Mouse (Mus musculus) activated CD4-positive, CD25-positive, alpha-beta regulatory T cell, adult 4 months (primary cell): ENCODE results near the gene Otof. TPM values are rescaled to one million over a fixed set of nuclear protein-coding genes. Genes with fewer than 3 reads are reported as not detected.

ENCODE experiments used
- ATAC-seq: one replicate; pipeline ENCODE4 v1.8.0; 2017
- polyA plus RNA-seq, 2 experiments: library from polyadenylated mRNA; unstranded; fragments of 100-300 nt; shearing (Covaris generic); gene quantifications; one replicate each; pipeline ENCODE4 v1.2.1; 2017

Otof gene
- polyA plus RNA-seq, 2 experiments from 2014 or later = not detected

- ATAC-seq = no peak
Measured at GRCm38 (mm10) chr5:30423121-30423520, 38.6 kb downstream of the Otof start.

DNA sequence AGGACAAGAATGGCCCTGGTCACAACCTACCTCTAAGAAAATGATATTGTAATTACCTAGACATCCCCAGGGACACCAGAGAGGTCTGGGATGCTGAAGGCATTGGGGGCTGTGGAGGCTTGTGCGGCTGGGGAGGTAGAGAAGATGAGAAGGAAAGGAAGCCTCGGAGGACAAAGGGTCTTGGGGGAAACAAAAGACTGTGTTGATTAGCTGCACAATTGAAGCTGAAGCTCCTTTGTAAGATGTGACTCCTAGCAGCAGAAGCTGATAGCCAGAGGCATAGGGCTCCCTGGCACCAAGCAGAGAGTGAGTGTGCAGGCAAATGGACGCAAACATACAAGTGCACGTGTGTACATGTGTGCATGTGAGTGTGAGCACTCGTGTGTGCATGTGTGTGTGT, 45.1 kb downstream of the Otof start:
- ATAC-seq = no peak

DNA sequence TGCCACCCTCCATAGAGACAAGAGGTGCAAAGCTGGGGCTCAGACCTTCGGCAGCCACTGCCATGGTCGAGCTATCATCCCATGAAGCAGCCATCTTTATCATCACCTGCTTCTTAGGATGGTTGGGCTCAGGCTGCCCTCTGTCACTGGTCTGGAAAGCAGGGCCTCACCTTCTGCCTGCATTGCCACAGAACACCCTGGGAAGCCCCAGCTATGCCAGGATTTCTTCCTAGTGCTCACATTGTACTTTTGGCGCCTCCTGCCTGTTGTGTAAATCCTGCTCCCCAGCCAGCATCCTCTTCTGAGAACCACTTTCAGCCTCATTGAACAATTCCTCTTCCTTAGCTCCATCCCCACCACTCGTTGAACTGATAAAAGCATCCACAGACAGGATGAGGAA, 45.9 kb downstream of the Otof start:
- no peak for ATAC-seq

- no peak for ATAC-seq
Measured at GRCm38 (mm10) chr5:30415381-30415780, 46.4 kb downstream of the Otof start.

GRCm38 (mm10) chr5:30411524-30411923, 50.2 kb downstream of the Otof start:
- no peak for ATAC-seq

DNA sequence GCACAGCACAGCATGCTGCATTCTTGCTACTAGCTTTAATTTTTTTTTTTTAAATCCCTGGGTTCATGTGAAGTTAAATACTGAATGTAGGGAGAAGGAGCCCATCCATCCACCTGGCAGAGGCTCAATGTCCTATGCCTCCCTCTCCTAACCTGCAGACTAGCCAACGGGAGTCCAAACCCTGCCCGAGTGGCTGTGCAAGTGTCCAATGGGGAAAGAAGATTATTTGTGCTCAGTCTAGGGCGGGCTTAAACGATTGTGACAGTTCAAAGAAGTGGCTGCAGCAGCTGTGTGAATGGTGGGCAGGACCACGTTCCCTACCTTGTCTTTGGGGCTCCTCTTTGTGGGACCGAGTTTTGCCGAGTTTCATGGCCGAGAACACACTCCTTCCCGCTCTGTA, 54.9 kb downstream of the Otof start:
- ATAC-seq = no peak

DNA sequence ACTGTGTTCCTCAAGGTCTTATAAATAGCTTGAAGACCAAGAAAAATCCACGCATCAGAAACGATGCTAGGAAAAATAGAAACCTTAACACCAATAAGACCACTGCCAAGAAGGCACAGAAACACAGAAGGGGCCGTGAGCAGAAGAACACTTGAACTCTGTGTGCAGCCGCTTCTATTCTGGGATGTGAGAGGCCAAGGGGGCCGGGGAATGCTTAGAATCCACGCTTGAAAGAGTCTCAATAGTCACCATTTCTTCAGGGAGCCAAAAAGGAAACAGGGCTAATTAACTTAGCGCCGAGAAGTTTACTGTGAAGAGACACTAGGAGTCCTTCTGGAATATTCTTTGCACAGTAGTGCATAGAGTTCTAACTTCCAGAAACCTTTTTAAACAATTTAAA, 60.6 kb downstream of the Otof start:
- ATAC-seq = no peak

- ATAC-seq = no peak
Measured at GRCm38 (mm10) chr5:30400521-30400920, 61.2 kb downstream of the Otof start.

GRCm38 (mm10) chr5:30391473-30391872, 70.3 kb downstream of the Otof start:
- ATAC-seq = no peak

GRCm38 (mm10) chr5:30389836-30390235, 71.9 kb downstream of the Otof start:
- ATAC-seq = no peak

DNA sequence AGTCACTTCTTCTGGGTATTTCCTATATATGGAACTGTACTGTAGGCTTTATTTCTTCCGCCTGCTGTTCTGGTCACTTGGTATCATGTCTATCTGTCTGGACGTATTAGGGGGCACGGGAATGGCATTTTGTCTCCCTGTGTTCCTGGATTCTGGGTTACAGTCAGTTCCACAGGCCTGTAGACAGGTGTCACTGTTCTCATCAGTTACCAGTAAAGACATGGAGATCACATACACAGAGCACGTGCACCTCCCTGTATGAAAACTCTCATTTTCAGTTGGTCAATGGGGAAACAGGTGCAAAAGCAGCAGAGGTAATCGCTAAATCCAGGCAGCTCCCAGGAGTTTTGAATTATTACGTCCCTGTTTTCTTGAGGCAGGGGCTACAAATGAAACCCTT, 74.0 kb downstream of the Otof start:
- no peak for ATAC-seq

DNA sequence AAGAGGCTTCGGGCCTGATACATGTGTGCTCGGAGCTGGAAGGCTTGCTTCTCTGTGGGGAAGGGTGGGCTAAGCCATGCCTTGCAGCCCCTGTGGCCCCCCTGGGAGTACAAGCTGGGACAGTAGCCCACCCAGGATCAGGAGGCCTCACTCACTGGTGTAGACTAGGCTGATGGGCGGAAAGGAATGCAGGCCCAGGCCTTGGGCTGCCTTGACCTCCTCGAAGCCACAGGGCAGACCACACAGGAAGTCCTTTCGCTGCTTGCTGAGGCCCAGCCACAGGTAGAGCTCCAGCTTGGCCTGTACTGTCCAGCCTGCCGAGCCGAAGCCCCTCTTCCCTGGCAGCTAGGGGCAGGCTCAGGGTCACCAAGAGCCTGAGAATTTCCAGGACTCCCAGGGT, 78.9 kb downstream of the Otof start:
- ATAC-seq = no peak

DNA sequence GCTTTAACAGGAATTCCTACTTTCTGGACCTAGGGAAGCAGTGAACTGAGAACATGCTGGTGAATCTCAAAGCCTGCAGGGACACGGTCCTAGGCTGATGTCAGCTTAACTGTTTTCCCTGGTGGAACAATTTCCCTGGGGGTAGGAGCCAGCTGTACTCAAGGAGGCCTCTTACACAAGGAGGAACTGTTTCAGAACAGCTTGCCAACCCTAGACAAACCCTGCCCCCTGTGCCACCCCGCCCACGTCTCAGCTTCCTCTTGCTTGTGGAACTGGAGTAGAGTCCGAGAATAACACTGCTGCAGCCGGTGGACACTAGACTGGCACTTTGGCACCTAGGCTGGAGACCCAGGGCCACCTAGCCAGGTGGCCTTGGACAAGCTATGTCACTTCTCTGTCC, 92.3 kb downstream of the Otof start:
- ATAC-seq = no peak

DNA sequence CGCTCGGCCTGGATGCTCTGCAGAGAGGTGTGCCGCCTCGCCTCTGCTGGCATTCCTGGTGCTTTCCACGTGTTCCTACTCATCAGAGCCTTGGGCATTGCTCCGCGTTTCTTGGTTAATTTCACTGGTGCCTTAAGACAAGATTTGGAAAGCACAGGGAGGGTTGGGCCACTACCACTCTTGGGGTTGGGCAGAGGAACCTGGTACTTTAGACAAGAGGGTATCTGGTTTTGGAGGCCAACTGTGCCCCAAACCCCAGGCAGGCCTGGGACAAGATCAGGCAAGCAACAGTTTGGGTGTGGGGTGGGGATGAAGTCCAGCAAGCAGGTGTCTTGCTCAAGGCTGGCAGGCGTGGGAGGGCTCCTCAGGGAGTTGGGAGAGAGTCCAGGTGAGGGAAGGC, 94.3 kb downstream of the Otof start:
- ATAC-seq = no peak

DNA sequence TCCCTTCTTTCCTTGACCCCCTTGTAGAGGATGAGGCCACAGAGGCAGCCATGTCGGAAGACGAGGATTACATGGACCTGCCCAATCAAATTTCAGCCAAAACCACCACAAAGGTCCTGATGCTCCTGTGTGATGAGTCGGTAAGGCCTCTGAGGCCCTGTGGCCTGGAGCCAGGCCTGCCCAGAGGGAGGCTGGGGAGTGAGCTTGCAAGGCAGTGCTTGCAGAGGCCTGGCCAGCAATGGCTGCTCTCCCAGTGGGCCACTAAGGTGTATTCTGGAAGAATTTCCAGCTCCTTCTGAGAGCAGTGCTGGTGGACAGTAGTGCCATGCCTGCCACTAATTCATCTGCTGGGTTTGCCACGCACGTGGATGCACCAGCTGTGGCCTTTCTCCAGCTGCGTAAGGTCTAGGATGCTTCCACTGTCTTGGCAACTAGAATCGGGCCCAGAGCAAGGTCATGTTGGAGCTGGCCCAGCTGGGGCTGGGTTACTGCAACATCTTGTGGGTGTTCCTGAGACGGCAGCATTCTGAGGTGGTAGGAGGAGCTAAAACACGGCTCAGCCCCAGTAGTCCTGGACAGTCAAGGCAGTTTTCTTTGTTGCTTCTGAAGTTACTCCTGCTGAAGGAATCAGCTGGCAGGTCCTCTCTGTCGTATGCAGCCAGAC, 103.2 kb downstream of the Otof start:
- ATAC-seq = no peak

DNA sequence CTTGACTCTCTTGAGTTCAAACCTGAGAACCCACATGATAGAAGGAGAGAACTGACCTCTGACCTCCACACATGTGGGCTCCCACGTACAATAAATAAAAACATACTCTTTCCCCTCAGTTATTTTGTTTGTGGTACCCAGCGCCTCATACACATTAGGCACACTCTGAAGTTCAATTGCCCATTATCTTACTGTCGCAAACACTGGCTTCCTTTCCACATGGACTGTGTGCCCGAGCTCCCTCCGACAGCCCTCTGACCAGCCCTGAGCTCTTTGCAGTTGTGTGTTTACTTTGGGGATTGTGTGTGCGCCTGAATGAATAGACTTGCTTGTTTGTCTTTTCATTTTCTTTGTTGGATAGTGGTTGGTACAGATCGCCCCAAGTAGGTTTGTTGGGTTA, 105.1 kb downstream of the Otof start:
- no peak for ATAC-seq

DNA sequence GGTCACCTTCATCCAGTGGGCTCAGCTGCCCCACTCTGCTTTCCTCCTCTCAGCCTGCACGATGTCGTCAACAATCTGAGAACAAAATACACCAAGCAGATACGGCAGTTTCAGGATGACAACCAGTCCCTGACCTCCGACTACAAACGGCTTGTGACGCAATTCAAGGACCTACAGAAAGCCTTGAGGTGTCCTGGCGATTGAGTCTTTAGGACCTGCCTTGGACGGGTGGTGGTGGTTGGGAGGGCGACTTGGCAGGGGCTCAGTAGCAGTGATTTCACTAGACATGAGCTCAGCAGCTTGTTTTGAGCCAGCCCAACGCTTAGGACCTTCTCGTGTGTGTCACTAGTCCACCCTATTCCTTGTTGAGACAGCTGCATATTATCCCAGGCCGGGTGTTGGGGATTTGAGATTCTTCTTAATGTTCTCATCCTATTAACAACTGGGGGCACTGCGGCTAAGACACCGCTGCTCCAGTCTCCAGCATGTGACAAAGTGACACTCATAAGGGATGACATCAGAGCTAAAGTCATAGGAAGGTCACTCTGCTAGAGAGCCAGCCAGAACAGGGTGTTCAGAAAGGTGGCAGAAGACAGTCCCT, 106.1 kb downstream of the Otof start:
- ATAC-seq = no peak

DNA sequence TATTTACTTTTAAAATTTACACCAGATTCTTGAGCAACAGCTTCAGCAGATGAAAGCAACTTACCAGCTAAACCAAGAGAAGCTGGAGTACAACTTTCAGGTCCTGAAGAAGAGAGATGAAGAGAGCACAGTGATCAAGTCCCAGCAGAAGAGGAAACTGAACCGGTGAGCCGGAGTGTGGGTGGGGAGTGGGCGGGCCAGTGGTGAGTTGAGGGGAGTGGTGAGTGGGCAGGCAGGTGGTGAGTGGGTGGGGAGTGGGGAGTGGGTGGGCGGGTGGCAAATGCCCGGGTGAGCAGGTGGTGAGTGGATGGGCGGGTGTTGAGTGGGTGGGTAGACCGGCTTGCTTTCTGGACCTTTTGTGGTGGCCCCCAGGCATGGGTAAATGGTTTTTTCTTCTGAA, 106.6 kb downstream of the Otof start:
- ATAC-seq = no peak

DNA sequence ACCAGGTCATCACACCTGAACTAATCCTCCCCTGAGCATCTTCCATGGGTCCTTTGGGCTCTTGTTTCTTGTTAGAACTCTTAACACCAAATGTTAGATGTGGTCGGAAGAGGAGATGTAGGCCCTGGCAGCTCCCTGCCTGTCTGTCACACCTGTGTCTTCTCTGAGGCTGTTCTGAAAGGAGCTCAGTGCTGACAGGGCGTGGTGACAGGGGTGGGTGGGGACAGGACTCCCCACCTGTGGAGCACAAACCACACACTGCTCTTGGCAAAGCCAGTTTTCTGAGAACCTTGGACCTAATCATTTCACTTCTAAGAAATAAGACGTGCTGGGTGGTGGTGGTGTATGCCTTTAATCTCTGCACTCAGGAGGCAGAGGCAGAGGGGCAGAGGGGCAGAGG, 108.1 kb downstream of the Otof start:
- peak; percentile 68 for ATAC-seq

DNA sequence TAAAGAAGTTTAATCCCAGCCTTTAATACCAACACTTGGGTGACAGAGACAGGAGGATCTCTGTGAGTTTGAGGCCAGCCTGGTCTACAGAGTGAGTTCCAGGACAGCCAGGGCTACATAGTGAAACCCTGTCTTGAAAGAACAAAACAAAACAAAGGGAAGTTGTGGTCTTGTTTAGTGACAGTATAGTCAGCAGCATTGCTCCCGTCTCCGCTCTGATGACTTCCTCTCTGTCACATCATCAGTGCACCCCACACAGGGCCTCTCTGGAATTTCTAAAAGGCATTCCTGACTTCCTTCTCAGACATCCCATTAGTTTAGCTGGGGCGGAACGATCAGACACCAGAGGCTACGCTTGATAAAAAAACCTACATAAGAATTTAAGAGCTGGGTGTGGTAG, 117.8 kb downstream of the Otof start:
- ATAC-seq = no peak

GRCm38 (mm10) chr5:30343107-30343506, 118.6 kb downstream of the Otof start:
- peak; percentile 71 for ATAC-seq

DNA sequence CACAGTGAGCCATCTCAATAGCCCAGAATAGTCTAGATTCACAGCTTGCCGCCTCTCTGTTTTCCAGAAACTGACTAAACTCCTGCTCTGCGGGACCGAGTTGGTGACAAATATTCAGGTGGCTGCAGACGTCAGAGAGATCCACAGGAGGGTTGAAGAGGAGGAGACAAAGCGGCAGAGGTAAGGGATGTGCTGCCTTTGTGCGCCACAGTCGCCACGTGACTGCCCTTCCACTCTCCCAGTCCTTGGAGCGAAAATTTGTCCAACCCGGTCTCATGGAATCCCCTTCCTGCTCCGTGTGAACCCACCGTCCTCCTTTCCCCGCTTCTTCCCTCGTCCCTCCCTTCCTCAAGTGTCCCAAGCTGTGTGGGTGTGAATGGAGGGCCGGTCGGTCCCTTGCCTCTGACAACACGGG, 119.1 kb downstream of the Otof start:
- ATAC-seq = no peak

- ATAC-seq = no peak
Measured at GRCm38 (mm10) chr5:30341601-30342365, 119.9 kb downstream of the Otof start.

- ATAC-seq = no peak
Measured at GRCm38 (mm10) chr5:30340815-30341214, 120.9 kb downstream of the Otof start.
